Mouse (Mus musculus): ENCODE results near the gene Dhx38. TPM values are rescaled to one million over a fixed set of nuclear protein-coding genes. Genes with fewer than 3 reads are reported as not detected.

The Dhx38 gene
- 10 to 100 TPM; 21.3 to 27.7 TPM for polyA plus RNA-seq (2017; shearing (Covaris generic))

DNA sequence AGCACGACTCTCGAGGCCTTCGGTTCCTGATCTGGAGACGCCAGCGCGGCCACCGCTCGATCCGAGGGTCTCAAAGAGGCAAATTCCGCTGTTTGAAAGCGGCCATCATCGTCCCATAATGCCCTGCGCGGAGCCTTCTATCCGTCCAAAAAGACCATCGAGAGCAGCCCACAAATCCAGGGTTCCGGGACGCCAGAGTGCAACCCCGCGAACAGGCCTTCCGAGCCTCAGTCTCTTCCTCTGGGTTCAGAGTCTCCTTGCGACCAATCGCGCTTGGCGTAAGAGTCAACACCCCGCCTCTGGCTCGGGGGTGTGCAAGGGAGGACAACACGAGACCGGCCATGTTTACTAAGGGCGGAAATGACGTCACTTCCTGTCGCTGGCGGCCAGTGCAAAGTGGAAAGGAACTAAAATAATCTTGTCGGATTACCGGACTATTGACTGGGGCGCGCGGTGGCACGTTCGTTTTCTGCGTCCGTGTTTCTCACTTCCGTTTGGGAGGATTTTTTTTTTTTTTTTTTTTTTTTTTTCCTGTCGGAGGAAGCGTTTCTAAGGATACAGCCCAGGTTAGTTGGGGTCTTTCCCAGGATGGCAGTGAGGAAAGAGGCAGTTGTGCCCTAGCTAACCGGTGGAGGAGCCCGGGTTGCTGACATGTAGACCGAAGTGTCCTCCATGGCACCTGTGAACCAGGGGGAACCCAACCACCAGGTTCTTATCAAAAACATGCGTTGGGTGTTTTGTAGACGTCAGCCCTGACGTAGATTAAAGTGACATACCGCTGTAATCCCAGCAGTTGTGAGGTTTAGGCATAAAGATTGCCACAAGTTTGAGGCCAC lies at the start of gene Dhx38, which contains the start of gene Txnl4b:
Dhx38 (minus strand) TSS at position 364 of the 836 bp plus-strand sequence.
Txnl4b (plus strand) TSS at position 395 of the 836 bp plus-strand sequence.

GRCm38 (mm10) chr8:109614243-109615210 lies 48.9 kb upstream of the Dhx38 start, which contains the start of gene Pkd1l3:
Pkd1l3 (plus strand) TSS chr8:109614517.

DNA sequence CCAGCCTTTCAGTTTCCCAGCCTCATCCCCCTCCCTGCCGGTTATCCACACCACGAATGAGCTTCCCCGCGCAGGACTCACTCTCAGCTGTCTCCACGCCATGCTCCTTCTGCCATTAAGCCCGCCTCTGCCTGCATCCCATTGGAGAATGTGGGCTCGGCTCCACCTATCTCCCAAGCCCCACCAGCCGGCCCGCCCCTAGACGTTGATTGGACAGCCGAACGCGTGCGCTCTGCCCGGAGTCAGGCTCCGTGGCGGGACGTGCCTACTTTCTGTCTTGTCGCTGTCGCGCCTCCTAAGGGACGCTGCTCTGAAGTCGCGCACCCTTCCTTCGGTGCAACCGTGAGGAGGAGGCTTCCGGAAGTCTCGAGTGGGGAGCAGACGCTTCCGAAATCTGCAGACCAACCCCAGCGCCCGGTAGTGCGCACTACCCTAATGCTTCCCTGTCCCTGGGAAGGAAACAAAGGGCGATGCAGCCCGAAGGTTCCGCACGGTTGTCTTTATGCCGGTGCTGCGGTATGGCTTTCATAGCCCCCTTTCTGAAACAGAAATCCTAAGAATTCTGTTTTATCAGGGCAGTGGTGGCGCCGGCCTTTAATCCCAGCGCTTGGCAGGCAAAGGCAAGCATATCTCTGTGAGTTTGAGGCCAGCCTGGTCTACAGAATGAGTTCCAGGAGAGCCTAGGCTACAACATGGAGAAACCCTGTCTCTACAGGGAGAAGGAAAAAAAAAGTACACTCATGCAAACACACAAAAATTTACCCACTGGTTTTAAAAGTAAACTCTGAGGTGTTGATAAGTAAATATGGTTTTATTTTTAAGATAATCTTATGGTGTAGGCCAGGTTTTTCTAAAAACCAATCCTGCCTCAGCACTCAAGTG lies 42.9 kb upstream of the Dhx38 start, which contains the start of gene Dhodh:
Dhodh (minus strand) TSS at position 403 of the 882 bp plus-strand sequence.

GRCm38 (mm10) chr8:109578900-109579301 lies 13.2 kb upstream of the Dhx38 start, which contains the start of gene Hp:
Hp (minus strand) TSS chr8:109579172.

Other genes with a start within 250 kb of the Dhx38 start
- gene Pmfbp1, start 71.8 kb downstream of the Dhx38 start, polyA plus RNA-seq (2017; shearing (Covaris generic)), result under 1 TPM; 0.13 to 0.56 TPM
- gene Txnl4b, start within 50 bp of the Dhx38 start, polyA plus RNA-seq (2017; shearing (Covaris generic)), result 1 to 10 TPM; 6.0 to 7.4 TPM
- under 1 TPM; 0.13 to 0.80 TPM for gene Hp, start 13.3 kb upstream of the Dhx38 start, polyA plus RNA-seq (2017; shearing (Covaris generic))
- gene Dhodh, start 42.8 kb upstream of the Dhx38 start, polyA plus RNA-seq (2017; shearing (Covaris generic)), result 10 to 100 TPM; 31.8 to 45.1 TPM
- 1 to 10 TPM; 1.0 to 3.0 TPM for gene Pkd1l3, start 48.7 kb upstream of the Dhx38 start, polyA plus RNA-seq (2017; shearing (Covaris generic))
- gene Ist1, start 127.4 kb upstream of the Dhx38 start, polyA plus RNA-seq (2017; shearing (Covaris generic)), result 100 to 1,000 TPM; 137 to 180 TPM
- 10 to 100 TPM in 1 of 2 experiments, 1 to 10 TPM in 1; 8.4 to 16.7 TPM for gene Zfp821, start 139.7 kb upstream of the Dhx38 start, polyA plus RNA-seq (2017; shearing (Covaris generic))
- gene Atxn1l, start 171.9 kb upstream of the Dhx38 start, polyA plus RNA-seq (2017; shearing (Covaris generic)), result 1 to 10 TPM; 2.8 to 2.9 TPM
- 10 to 100 TPM; 45.0 to 46.3 TPM for gene Ap1g1, start 212.7 kb upstream of the Dhx38 start, polyA plus RNA-seq (2017; shearing (Covaris generic))

All from inflammation-experienced regulatory T-cells (primary cell).